Mouse (Mus musculus): ENCODE results near the gene Cd276. TPM values are rescaled to one million over a fixed set of nuclear protein-coding genes. Genes with fewer than 3 reads are reported as not detected.

Gene Cd276
- polyA plus RNA-seq, 1 experiment from 2014 or later = 35.6 TPM

DNA sequence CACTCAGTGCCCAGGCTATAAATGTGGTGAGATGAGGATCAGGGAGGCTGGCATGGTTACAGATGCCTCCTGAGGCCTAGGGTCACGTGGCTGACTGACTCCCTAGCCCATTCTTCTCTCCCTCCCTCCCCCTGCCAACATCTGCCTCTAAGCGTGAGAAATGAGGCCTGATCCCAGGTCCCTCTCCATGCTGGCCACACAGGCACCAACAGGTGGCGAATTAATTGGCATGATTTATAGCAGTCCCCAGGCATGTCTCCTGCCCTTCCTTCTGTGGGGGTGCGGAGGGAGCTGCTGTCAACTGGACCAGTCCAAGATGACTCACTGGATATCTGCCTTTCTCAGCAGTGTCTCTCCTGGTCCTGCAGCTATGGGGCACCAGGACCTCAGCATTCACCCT is 27.4 kb downstream of the Cd276 start:
- Histone ChIP-seq H3K27me3 (replicated peaks; ENCODE audit: control insufficient read depth, insufficient read depth, low read length) (no peaks in the 10 kb centered on the region), H3K9me3 (ENCODE audit: control insufficient read depth, low read length) (no peaks in the 10 kb centered on the region), H3K9ac (ENCODE audit: low read length) (no peak overlapping the region), H3K4me3 (ENCODE audit: low read depth, low read length) (no peak overlapping the region), H3K36me3 (ENCODE audit: control insufficient read depth, insufficient read depth, low read length) (peaks cover 53% of the 10 kb centered on the region), H3K27ac (ENCODE audit: low read depth) (no peak overlapping the region), H3K4me1 (replicated peaks; ENCODE audit: control insufficient read depth, insufficient read depth, low read length) (no peaks in the 10 kb centered on the region), H3K4me2 (ENCODE audit: low read length) (no peak overlapping the region)
- ATAC-seq (replicated peaks; ENCODE audit: low FRiP score, low TSS enrichment, low read depth) = no peak
- no peak for DNase-seq (ENCODE audit: low spot score)
- 56% methylated on average over 4 of the region's 4 CpGs for whole genome bisulfite sequencing

- Histone ChIP-seq H3K27ac (ENCODE audit: low read depth) (no peak overlapping the region), H3K9ac (ENCODE audit: low read length) (no peak overlapping the region), H3K4me3 (ENCODE audit: low read depth, low read length) (no peak overlapping the region), H3K27me3 (replicated peaks; ENCODE audit: control insufficient read depth, insufficient read depth, low read length) (no peaks in the 10 kb centered on the region), H3K36me3 (ENCODE audit: control insufficient read depth, insufficient read depth, low read length) (peaks cover 36% of the 10 kb centered on the region), H3K4me1 (replicated peaks; ENCODE audit: control insufficient read depth, insufficient read depth, low read length) (no peaks in the 10 kb centered on the region), H3K4me2 (ENCODE audit: low read length) (no peak overlapping the region), H3K9me3 (ENCODE audit: control insufficient read depth, low read length) (no peaks in the 10 kb centered on the region)
- DNase-seq (ENCODE audit: low spot score) = no peak
- ATAC-seq (replicated peaks; ENCODE audit: low FRiP score, low TSS enrichment, low read depth) = no peak
- WGBS = 91% methylated on average over 4 of the region's 4 CpGs
These were observed 30.1 kb downstream of the Cd276 start for GRCm38 (mm10) chr9:58525108-58525507.

DNA sequence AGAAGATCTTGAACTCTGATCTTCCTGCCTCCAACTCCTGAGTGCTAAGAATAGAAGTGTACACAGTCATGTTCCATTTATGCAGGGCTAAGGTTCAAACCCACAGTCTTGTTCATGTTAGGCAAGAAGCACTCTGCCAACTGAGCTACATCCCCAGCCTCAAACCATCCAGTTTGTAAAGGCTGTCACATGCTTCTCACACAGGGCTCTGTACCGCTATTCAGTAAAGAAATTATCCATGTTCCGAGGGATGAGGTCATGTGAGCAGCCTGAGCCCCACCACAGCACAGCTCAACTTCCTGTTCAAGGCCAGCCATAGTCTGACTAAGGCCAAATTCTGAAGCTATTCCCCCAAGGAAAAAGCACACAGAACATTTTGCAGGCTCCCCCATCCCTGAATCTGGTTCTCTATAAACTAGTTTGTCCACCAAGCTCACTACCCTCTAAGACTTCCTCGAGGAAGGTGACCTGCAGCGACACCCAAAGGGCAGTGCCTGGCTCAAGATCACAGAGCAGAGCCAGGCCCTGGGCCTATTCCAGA is 33.3 kb downstream of the Cd276 start:
- H3K27me3 ChIP-seq (replicated peaks; ENCODE audit: control insufficient read depth, insufficient read depth, low read length) = no peaks in the 10 kb centered on the region
- 0 out of 2 replicates have a peak, but pooled peaks cover 6% of the 10 kb centered on the region for H3K4me1 ChIP-seq (replicated peaks; ENCODE audit: control insufficient read depth, insufficient read depth, low read length)
- H3K9me3 ChIP-seq (ENCODE audit: control insufficient read depth, low read length) = no peaks in the 10 kb centered on the region
- peaks cover 16% of the 10 kb centered on the region for H3K36me3 ChIP-seq (ENCODE audit: control insufficient read depth, insufficient read depth, low read length)
- H3K4me3 ChIP-seq (ENCODE audit: low read depth, low read length) = no peak overlapping the region
- no peak overlapping the region for H3K9ac ChIP-seq (ENCODE audit: low read length)
- H3K4me2 ChIP-seq (ENCODE audit: low read length) = no peak overlapping the region
- WGBS = 48% methylated on average over 4 of the region's 4 CpGs
- no peak for ATAC-seq (replicated peaks; ENCODE audit: low FRiP score, low TSS enrichment, low read depth)
- no peak overlapping the region for H3K27ac ChIP-seq (ENCODE audit: low read depth)
- DNase-seq (ENCODE audit: low spot score) = no peak

DNA sequence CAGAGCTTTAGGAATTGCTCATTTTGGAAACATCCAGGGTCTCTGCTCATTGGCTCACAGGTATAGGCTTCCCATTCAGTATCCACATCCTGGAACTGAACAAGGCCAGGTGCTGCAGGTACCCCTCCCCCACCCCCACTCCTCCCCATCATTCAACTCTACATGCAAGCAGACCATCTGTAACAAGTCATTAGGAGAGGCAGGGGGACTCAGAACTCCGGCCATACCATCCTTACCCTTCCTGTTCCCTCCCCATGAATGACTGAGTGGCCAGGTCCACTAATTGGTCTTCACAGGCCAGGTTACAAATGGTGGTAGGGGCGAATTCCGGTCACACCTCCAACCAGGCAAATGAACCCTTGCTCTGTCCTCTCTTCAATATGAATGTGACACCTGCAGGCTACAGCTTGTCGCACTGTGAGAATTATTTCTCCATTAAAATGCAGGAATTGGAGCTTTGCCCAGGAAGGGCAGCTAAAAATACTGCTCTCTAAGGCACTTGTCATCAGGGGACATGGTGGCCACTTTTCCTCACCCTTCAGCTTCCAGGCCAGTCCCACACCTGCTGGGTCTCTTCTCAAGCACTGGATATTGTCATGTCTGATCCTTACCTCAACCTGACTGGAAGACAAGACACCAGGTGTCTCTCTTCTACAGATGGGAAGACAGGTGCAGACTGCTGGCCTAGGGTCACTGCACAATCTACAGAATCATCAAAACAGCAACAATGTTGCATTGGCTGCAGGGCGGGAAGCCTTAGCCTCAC is 34.2 kb downstream of the Cd276 start:
- Histone ChIP-seq H3K27ac (ENCODE audit: low read depth) (no peak overlapping the region), H3K27me3 (replicated peaks; ENCODE audit: control insufficient read depth, insufficient read depth, low read length) (no peaks in the 10 kb centered on the region), H3K9ac (ENCODE audit: low read length) (no peak overlapping the region), H3K4me2 (ENCODE audit: low read length) (no peak overlapping the region), H3K36me3 (ENCODE audit: control insufficient read depth, insufficient read depth, low read length) (peaks cover 14% of the 10 kb centered on the region), H3K4me3 (ENCODE audit: low read depth, low read length) (no peak overlapping the region), H3K9me3 (ENCODE audit: control insufficient read depth, low read length) (no peaks in the 10 kb centered on the region), H3K4me1 (replicated peaks; ENCODE audit: control insufficient read depth, insufficient read depth, low read length) (0 out of 2 replicates have a peak, but pooled peaks cover 6% of the 10 kb centered on the region)
- ATAC-seq (replicated peaks; ENCODE audit: low FRiP score, low TSS enrichment, low read depth) (no peak), DNase-seq (ENCODE audit: low spot score) (no peak)
- WGBS = 79% methylated on average over 5 of the region's 5 CpGs

- Histone ChIP-seq H3K9ac (ENCODE audit: low read length) (no peak overlapping the region), H3K4me1 (replicated peaks; ENCODE audit: control insufficient read depth, insufficient read depth, low read length) (0 out of 2 replicates have a peak, but pooled peaks cover 6% of the 10 kb centered on the region), H3K9me3 (ENCODE audit: control insufficient read depth, low read length) (no peaks in the 10 kb centered on the region), H3K27me3 (replicated peaks; ENCODE audit: control insufficient read depth, insufficient read depth, low read length) (no peaks in the 10 kb centered on the region), H3K4me3 (ENCODE audit: low read depth, low read length) (no peak overlapping the region), H3K36me3 (ENCODE audit: control insufficient read depth, insufficient read depth, low read length) (peaks cover 3% of the 10 kb centered on the region), H3K27ac (ENCODE audit: low read depth) (no peak overlapping the region), H3K4me2 (ENCODE audit: low read length) (no peak overlapping the region)
- no peak for ATAC-seq (replicated peaks; ENCODE audit: low FRiP score, low TSS enrichment, low read depth)
- DNase-seq (ENCODE audit: low spot score) = no peak
- WGBS = 74% methylated on average over 3 of the region's 3 CpGs
These were observed 35.3 kb downstream of the Cd276 start for GRCm38 (mm10) chr9:58519953-58520352.

- H3K4me3 ChIP-seq (ENCODE audit: low read depth, low read length) = no peak overlapping the region
- no peaks in the 10 kb centered on the region for H3K27me3 ChIP-seq (replicated peaks; ENCODE audit: control insufficient read depth, insufficient read depth, low read length)
- H3K4me1 ChIP-seq (replicated peaks; ENCODE audit: control insufficient read depth, insufficient read depth, low read length) = 0 out of 2 replicates have a peak, but pooled peaks cover 6% of the 10 kb centered on the region
- H3K27ac ChIP-seq (ENCODE audit: low read depth) = no peak overlapping the region; the same call in 1 of the 2 replicates
- no peaks in the 10 kb centered on the region for H3K9me3 ChIP-seq (ENCODE audit: control insufficient read depth, low read length)
- DNase-seq (ENCODE audit: low spot score) (no peak), ATAC-seq (replicated peaks; ENCODE audit: low FRiP score, low TSS enrichment, low read depth) (no peak)
- H3K9ac ChIP-seq (ENCODE audit: low read length) = no peak overlapping the region
- WGBS = 43% methylated on average over 9 of the region's 9 CpGs
- H3K36me3 ChIP-seq (ENCODE audit: control insufficient read depth, insufficient read depth, low read length) = no peaks in the 10 kb centered on the region
- H3K4me2 ChIP-seq (ENCODE audit: low read length) = no peak overlapping the region
These were observed 37.1 kb downstream of the Cd276 start for GRCm38 (mm10) chr9:58517866-58518750.

- WGBS = 81% methylated on average over 3 of the region's 3 CpGs
- H3K4me2 ChIP-seq (ENCODE audit: low read length) = no peak overlapping the region
These were observed 38.8 kb downstream of the Cd276 start for GRCm38 (mm10) chr9:58516480-58516879.

DNA sequence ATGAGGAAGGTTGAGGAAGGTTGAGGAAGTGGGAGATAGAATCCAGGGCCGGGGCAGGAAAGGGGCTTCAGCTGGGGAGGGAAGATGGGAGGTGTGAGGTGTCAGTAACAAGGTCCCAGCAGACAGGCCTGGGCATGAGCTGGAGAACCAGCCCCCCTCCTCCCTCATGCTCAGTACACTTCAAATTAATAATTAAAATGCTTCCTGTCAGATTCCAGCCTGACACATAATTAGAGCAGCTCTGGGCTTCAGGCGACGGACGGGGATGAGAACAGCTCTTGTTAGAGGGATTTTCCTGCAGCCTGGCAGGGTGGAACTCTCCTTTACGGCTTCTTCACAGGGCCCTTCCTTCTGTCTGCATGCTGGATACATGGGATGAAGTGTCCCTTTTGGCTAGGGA is 41.5 kb downstream of the Cd276 start:
- WGBS = 45% methylated on average over 5 of the region's 5 CpGs
- Histone ChIP-seq H3K9me3 (ENCODE audit: control insufficient read depth, low read length) (no peaks in the 10 kb centered on the region), H3K4me3 (ENCODE audit: low read depth, low read length) (no peak overlapping the region), H3K4me2 (ENCODE audit: low read length) (no peak overlapping the region), H3K4me1 (replicated peaks; ENCODE audit: control insufficient read depth, insufficient read depth, low read length) (0 out of 2 replicates have a peak, but pooled peaks cover 6% of the 10 kb centered on the region), H3K36me3 (ENCODE audit: control insufficient read depth, insufficient read depth, low read length) (no peaks in the 10 kb centered on the region), H3K27ac (ENCODE audit: low read depth) (no peak overlapping the region), H3K27me3 (replicated peaks; ENCODE audit: control insufficient read depth, insufficient read depth, low read length) (no peaks in the 10 kb centered on the region), H3K9ac (ENCODE audit: low read length) (no peak overlapping the region)
- DNase-seq (ENCODE audit: low spot score) = no peak
- ATAC-seq (replicated peaks; ENCODE audit: low FRiP score, low TSS enrichment, low read depth) = no peak

More at GRCm38 (mm10) chr9:58516480-58516879, 38.8 kb downstream of the Cd276 start:
- ATAC-seq (replicated peaks; ENCODE audit: low FRiP score, low TSS enrichment, low read depth) = no peak
- no peak for DNase-seq (ENCODE audit: low spot score)
- no peaks in the 10 kb centered on the region for H3K9me3 ChIP-seq (ENCODE audit: control insufficient read depth, low read length)
- no peak overlapping the region for H3K9ac ChIP-seq (ENCODE audit: low read length)
- no peaks in the 10 kb centered on the region for H3K27me3 ChIP-seq (replicated peaks; ENCODE audit: control insufficient read depth, insufficient read depth, low read length)
- H3K27ac ChIP-seq (ENCODE audit: low read depth) = no peak overlapping the region
- H3K4me3 ChIP-seq (ENCODE audit: low read depth, low read length) = no peak overlapping the region
- 0 out of 2 replicates have a peak, but pooled peaks cover 6% of the 10 kb centered on the region for H3K4me1 ChIP-seq (replicated peaks; ENCODE audit: control insufficient read depth, insufficient read depth, low read length)
- H3K36me3 ChIP-seq (ENCODE audit: control insufficient read depth, insufficient read depth, low read length) = no peaks in the 10 kb centered on the region

Measured in intestine, embryonic 14.5 days (tissue).